Comparison of ENCODE assay signal across 18 mouse cellular contexts in the genomic region with DNA sequence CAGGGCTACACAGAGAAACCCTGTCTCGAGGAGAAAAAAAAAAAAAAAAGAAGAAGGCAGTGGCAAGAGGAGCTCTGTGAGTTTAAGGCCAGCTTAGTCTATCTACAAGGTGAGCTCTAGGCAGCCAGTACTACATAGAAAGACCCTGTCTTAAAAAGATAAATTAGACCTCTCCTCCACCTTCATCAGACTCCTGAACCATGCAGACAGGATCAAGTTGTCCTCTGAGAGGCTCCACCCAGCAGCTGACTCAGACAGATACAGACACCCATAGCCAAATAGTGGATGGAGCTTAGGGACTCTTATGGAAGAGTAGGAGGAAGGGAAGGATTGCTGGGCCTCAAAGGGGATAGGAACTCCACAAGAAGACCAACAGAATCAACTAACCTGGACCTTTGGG. TPM values are rescaled to one million over a fixed set of nuclear protein-coding genes. Genes with fewer than 3 reads are reported as not detected.
A peak's percentile ranks its signal among the peaks of the same experiment; 100 is the strongest.
DNase-seq lines count a peak whose midpoint lies in the region; ATAC-seq and TF ChIP-seq lines count a peak whose summit lies in the region.
"Had no signal": no experiment of that assay in that cellular context is flagged by ENCODE, and none has a peak within 500 bp of the region (broad histone marks: within the 10 kb centered on the region; RNA-seq: fewer than 3 reads in every experiment).

No protein-coding gene starts in this region.

- no peak overlapping the region for H3K4me2 ChIP-seq in midbrain, embryonic 11.5 days
- H3K4me2 ChIP-seq in liver, embryonic 12.5 days, result peak overlapping the region; percentile 27
- H3K4me2 ChIP-seq in liver, embryonic 16.5 days (ENCODE audit: low read depth, low read length), result peak overlapping the region; percentile 21
- no peak overlapping the region for H3K4me2 ChIP-seq in intestine, postnatal 0 days (replicated peaks; ENCODE audit: low read depth)
- H3K4me2 ChIP-seq: embryonic facial prominence, embryonic 13.5 days; heart, embryonic 12.5 days had no signal

- H3K27ac ChIP-seq in midbrain, embryonic 11.5 days (ENCODE audit: low read depth, low read length), result no peak overlapping the region
- no peak overlapping the region for H3K27ac ChIP-seq in midbrain, embryonic 10.5 days (replicated peaks)
- H3K27ac ChIP-seq in liver, embryonic 12.5 days, result peak overlapping the region; percentile 90
- H3K27ac ChIP-seq in liver, embryonic 16.5 days (ENCODE audit: low read length), result peak overlapping the region; percentile 69
- no peak overlapping the region for H3K27ac ChIP-seq in kidney, adult 2 months (ENCODE audit: insufficient read depth, low read depth, low read length)
- H3K27ac ChIP-seq in intestine, postnatal 0 days (ENCODE audit: low read depth, low read length), result no peak overlapping the region
- H3K27ac ChIP-seq: embryonic facial prominence, embryonic 13.5 days; forebrain, embryonic 10.5 days; gastrocnemius, adult 2 months; hindbrain, embryonic 10.5 days had no signal

- peaks cover 4% of the 10 kb centered on the region; the same call in 1 of the 2 replicates for H3K4me1 ChIP-seq in midbrain, embryonic 11.5 days (ENCODE audit: control insufficient read depth, insufficient read depth, low read length)
- H3K4me1 ChIP-seq in midbrain, embryonic 10.5 days, result peaks cover 16% of the 10 kb centered on the region
- peaks cover 89% of the 10 kb centered on the region for H3K4me1 ChIP-seq in liver, embryonic 12.5 days
- peaks cover 58% of the 10 kb centered on the region for H3K4me1 ChIP-seq in liver, embryonic 16.5 days (ENCODE audit: control insufficient read depth, low read depth, low read length)
- peaks cover 8% of the 10 kb centered on the region; the same call in 1 of the 2 replicates for H3K4me1 ChIP-seq in kidney, adult 2 months (ENCODE audit: control insufficient read depth, insufficient read depth, low read length)
- H3K4me1 ChIP-seq in intestine, postnatal 0 days (replicated peaks; ENCODE audit: control insufficient read depth, insufficient read depth, low read length), result 0 out of 2 replicates have a peak, but pooled peaks cover 4% of the 10 kb centered on the region

- WGBS in midbrain, embryonic 11.5 days, result 37% methylated on average over 1 of the region's 1 CpGs
- WGBS in midbrain, embryonic 10.5 days, result 38% methylated on average over 1 of the region's 1 CpGs
- WGBS in liver, embryonic 12.5 days (ENCODE audit: insufficient replicate concordance), result 17% methylated on average over 1 of the region's 1 CpGs
- WGBS in liver, embryonic 16.5 days (ENCODE audit: insufficient replicate concordance), result 0% methylated on average over 1 of the region's 1 CpGs
- 27% methylated on average over 1 of the region's 1 CpGs for WGBS in kidney, adult 2 months
- WGBS in intestine, postnatal 0 days, result 30% methylated on average over 1 of the region's 1 CpGs

- no peaks in the 10 kb centered on the region for H3K36me3 ChIP-seq in midbrain, embryonic 11.5 days (ENCODE audit: control insufficient read depth, insufficient read depth, low read length)
- no peaks in the 10 kb centered on the region for H3K36me3 ChIP-seq in midbrain, embryonic 10.5 days
- H3K36me3 ChIP-seq in liver, embryonic 12.5 days, result no peaks in the 10 kb centered on the region
- no peaks in the 10 kb centered on the region for H3K36me3 ChIP-seq in liver, embryonic 16.5 days (ENCODE audit: control insufficient read depth, insufficient read depth)
- H3K36me3 ChIP-seq in kidney, adult 2 months (ENCODE audit: control insufficient read depth, insufficient read depth, low read length), result no peaks in the 10 kb centered on the region
- H3K36me3 ChIP-seq in intestine, postnatal 0 days (ENCODE audit: control insufficient read depth, insufficient read depth), result no peaks in the 10 kb centered on the region
- H3K36me3 ChIP-seq: embryonic facial prominence, embryonic 13.5 days; heart, embryonic 12.5 days; hindbrain, embryonic 10.5 days had no signal

- no peak overlapping the region for H3K9ac ChIP-seq in midbrain, embryonic 11.5 days (ENCODE audit: low read length)
- peak overlapping the region; percentile 32 for H3K9ac ChIP-seq in liver, embryonic 12.5 days
- peak overlapping the region; percentile 17 for H3K9ac ChIP-seq in liver, embryonic 16.5 days (ENCODE audit: low read depth, low read length)
- H3K9ac ChIP-seq in intestine, postnatal 0 days (ENCODE audit: low read depth, low read length), result no peak overlapping the region
- H3K9ac ChIP-seq: embryonic facial prominence, embryonic 13.5 days; heart, embryonic 12.5 days had no signal

- no peak for ATAC-seq in midbrain, embryonic 11.5 days (ENCODE audit: low FRiP score)
- ATAC-seq in liver, embryonic 12.5 days, result peak; percentile 77
- peak; percentile 43 for ATAC-seq in liver, embryonic 16.5 days (ENCODE audit: low read depth)
- ATAC-seq in intestine, postnatal 0 days, result no peak
- ATAC-seq: forebrain, embryonic 14.5 days had no signal

- DNase-seq in midbrain, embryonic 11.5 days (ENCODE audit: low spot score, missing footprints), result peak; percentile 53
- no peak for DNase-seq in midbrain, embryonic 10.5 days (ENCODE audit: low spot score)
- DNase-seq in kidney, adult 2 months, result no peak
- DNase-seq in left cerebral cortex, adult 11 months (ENCODE audit: low spot score), result no peak
- DNase-seq: adrenal gland, postnatal 10 days; cerebellum, adult 18-20 months; cerebellum, adult 9-11 months; cerebellum, postnatal 36 days; gastrocnemius, adult 2 months; gastrocnemius, postnatal 25 days had no signal

- H3K9me3 ChIP-seq in midbrain, embryonic 11.5 days (ENCODE audit: control insufficient read depth, low read length), result no peaks in the 10 kb centered on the region
- no peaks in the 10 kb centered on the region for H3K9me3 ChIP-seq in midbrain, embryonic 10.5 days (replicated peaks)
- no peaks in the 10 kb centered on the region for H3K9me3 ChIP-seq in liver, embryonic 12.5 days (replicated peaks)
- no peaks in the 10 kb centered on the region for H3K9me3 ChIP-seq in liver, embryonic 16.5 days (replicated peaks; ENCODE audit: control insufficient read depth, low read length)
- H3K9me3 ChIP-seq in intestine, postnatal 0 days (ENCODE audit: control insufficient read depth), result no peaks in the 10 kb centered on the region
- H3K9me3 ChIP-seq: embryonic facial prominence, embryonic 13.5 days; forebrain, embryonic 10.5 days; heart, embryonic 12.5 days; hindbrain, embryonic 10.5 days had no signal

- H3K27me3 ChIP-seq in midbrain, embryonic 11.5 days (ENCODE audit: control insufficient read depth, insufficient read depth, low read length), result no peaks in the 10 kb centered on the region
- H3K27me3 ChIP-seq in midbrain, embryonic 10.5 days (ENCODE audit: low read depth, poor library complexity, severe bottlenecking), result no peaks in the 10 kb centered on the region
- H3K27me3 ChIP-seq in liver, embryonic 12.5 days (replicated peaks), result no peaks in the 10 kb centered on the region
- H3K27me3 ChIP-seq in liver, embryonic 16.5 days (ENCODE audit: control insufficient read depth, insufficient read depth, low read depth, low read length), result no peaks in the 10 kb centered on the region
- no peaks in the 10 kb centered on the region for H3K27me3 ChIP-seq in kidney, adult 2 months (replicated peaks; ENCODE audit: control insufficient read depth, insufficient read depth, low read length)
- H3K27me3 ChIP-seq in intestine, postnatal 0 days (replicated peaks; ENCODE audit: control insufficient read depth, insufficient read depth, low read length), result no peaks in the 10 kb centered on the region
- H3K27me3 ChIP-seq: embryonic facial prominence, embryonic 13.5 days had no signal

- H3K4me3 ChIP-seq in midbrain, embryonic 11.5 days (ENCODE audit: low read depth, low read length), result no peak overlapping the region
- H3K4me3 ChIP-seq in midbrain, embryonic 10.5 days, result no peak overlapping the region
- H3K4me3 ChIP-seq in liver, embryonic 12.5 days, result no peak overlapping the region
- H3K4me3 ChIP-seq in liver, embryonic 16.5 days (ENCODE audit: low read depth, low read length), result no peak overlapping the region
- H3K4me3 ChIP-seq in kidney, adult 2 months (ENCODE audit: insufficient read depth, low read depth, low read length), result no peak overlapping the region
- no peak overlapping the region for H3K4me3 ChIP-seq in intestine, postnatal 0 days (ENCODE audit: low read depth, low read length)
- H3K4me3 ChIP-seq: embryonic facial prominence, embryonic 13.5 days; forebrain, embryonic 10.5 days; gastrocnemius, adult 2 months; heart, embryonic 12.5 days; hindbrain, embryonic 10.5 days had no signal

- no peak for TF ChIP-seq CTCF in kidney, adult 2 months (conservative IDR thresholded peaks at IDR 0.05; ENCODE audit: insufficient read depth, insufficient read length, low read depth, low read length)
- no peak for TF ChIP-seq CTCF in intestine, postnatal 0 days (IDR thresholded peaks at IDR 0.05; ENCODE audit: low read depth)

- no peak for TF ChIP-seq POLR2A in kidney, adult 2 months (IDR thresholded peaks at IDR 0.05; ENCODE audit: low read depth, low read length)

RNA-seq across cellular contexts. Expression of gene Ptpn11, which starts 3.0 kb away (rescaled TPM):
- polyA plus RNA-seq in midbrain, embryonic 11.5 days (2014; fragmentation: Nextera tagmentation; extraction: Ambion mirVana), result 24.5 and 25.2 TPM in 2 replicates
- polyA plus RNA-seq in midbrain, embryonic 10.5 days (2016; fragmentation: Nextera tagmentation; extraction: Ambion mirVana), result 23.5 and 23.9 TPM in 2 replicates
- polyA plus RNA-seq in liver, embryonic 12.5 days (2016; fragmentation: Nextera tagmentation; extraction: Ambion mirVana), result 15.2 and 15.8 TPM in 2 replicates
- polyA plus RNA-seq in liver, embryonic 16.5 days (2015; fragmentation: Nextera tagmentation; extraction: Ambion mirVana), result 6.6 and 7.0 TPM in 2 replicates
- polyA plus RNA-seq in kidney, adult 2 months (2012; rRNA removed), result 29.5 and 32.4 TPM in 2 replicates
- polyA plus RNA-seq in intestine, postnatal 0 days (2015; fragmentation: Nextera tagmentation; extraction: Ambion mirVana), result 14.0 and 15.6 TPM in 2 replicates

RNA-seq across cellular contexts. Expression of gene Rpl6, which starts 10.1 kb away (rescaled TPM):
- polyA plus RNA-seq in midbrain, embryonic 11.5 days (2014; fragmentation: Nextera tagmentation; extraction: Ambion mirVana), result 664 and 673 TPM in 2 replicates
- polyA plus RNA-seq in midbrain, embryonic 10.5 days (2016; fragmentation: Nextera tagmentation; extraction: Ambion mirVana), result 565 and 656 TPM in 2 replicates
- polyA plus RNA-seq in liver, embryonic 12.5 days (2016; fragmentation: Nextera tagmentation; extraction: Ambion mirVana), result 590 and 602 TPM in 2 replicates
- 278 and 327 TPM in 2 replicates for polyA plus RNA-seq in liver, embryonic 16.5 days (2015; fragmentation: Nextera tagmentation; extraction: Ambion mirVana)
- 253 and 281 TPM in 2 replicates for polyA plus RNA-seq in kidney, adult 2 months (2012; rRNA removed)
- polyA plus RNA-seq in intestine, postnatal 0 days (2015; fragmentation: Nextera tagmentation; extraction: Ambion mirVana), result 359 and 402 TPM in 2 replicates

RNA-seq across cellular contexts. Expression of gene Hectd4, which starts 25.8 kb away (rescaled TPM):
- 8.0 and 9.7 TPM in 2 replicates for polyA plus RNA-seq in midbrain, embryonic 11.5 days (2014; fragmentation: Nextera tagmentation; extraction: Ambion mirVana)
- 3.9 and 5.7 TPM in 2 replicates for polyA plus RNA-seq in midbrain, embryonic 10.5 days (2016; fragmentation: Nextera tagmentation; extraction: Ambion mirVana)
- 13.3 and 14.4 TPM in 2 replicates for polyA plus RNA-seq in liver, embryonic 12.5 days (2016; fragmentation: Nextera tagmentation; extraction: Ambion mirVana)
- 8.5 and 8.7 TPM in 2 replicates for polyA plus RNA-seq in liver, embryonic 16.5 days (2015; fragmentation: Nextera tagmentation; extraction: Ambion mirVana)
- 10.1 and 12.3 TPM in 2 replicates for polyA plus RNA-seq in kidney, adult 2 months (2012; rRNA removed)
- polyA plus RNA-seq in intestine, postnatal 0 days (2015; fragmentation: Nextera tagmentation; extraction: Ambion mirVana), result 2.1 and 2.2 TPM in 2 replicates

Comparison
In these comparisons a context has a peak if more than half of its experiments do, and no peak if none do; other contexts are left out.
1. ATAC-seq: peak in liver, embryonic 12.5 days (single experiment) and liver, embryonic 16.5 days (single experiment); none in midbrain, embryonic 11.5 days (single experiment) and intestine, postnatal 0 days (single experiment).
2. H3K27ac ChIP-seq: peak in liver, embryonic 12.5 days (single experiment) and liver, embryonic 16.5 days (single experiment); none in midbrain, embryonic 11.5 days (single experiment), midbrain, embryonic 10.5 days (single experiment), kidney, adult 2 months (single experiment) and intestine, postnatal 0 days (single experiment).
3. H3K4me2 ChIP-seq: peak in liver, embryonic 12.5 days (single experiment) and liver, embryonic 16.5 days (single experiment); none in midbrain, embryonic 11.5 days (single experiment) and intestine, postnatal 0 days (single experiment).
4. H3K9ac ChIP-seq: peak in liver, embryonic 12.5 days (single experiment) and liver, embryonic 16.5 days (single experiment); none in midbrain, embryonic 11.5 days (single experiment) and intestine, postnatal 0 days (single experiment).